Mouse (Mus musculus): ENCODE measurements around the gene Plxna2. TPM values are rescaled to one million over a fixed set of nuclear protein-coding genes. Genes with fewer than 3 reads are reported as not detected.

Gene Plxna2
- polyA plus RNA-seq, 1 experiment from 2014 or later, result 76.0 TPM

- no peaks in the 10 kb centered on the region; the same call in 1 of the 2 replicates for H3K36me3 ChIP-seq (ENCODE audit: control insufficient read depth, insufficient read depth, low read length)
- no peak overlapping the region for H3K9ac ChIP-seq (replicated peaks; ENCODE audit: low read depth, low read length)
- H3K4me1 ChIP-seq (ENCODE audit: control insufficient read depth, insufficient read depth, low read length), result peaks cover 29% of the 10 kb centered on the region
- no peak overlapping the region for H3K4me3 ChIP-seq (ENCODE audit: low read depth, low read length)
- H3K27me3 ChIP-seq (ENCODE audit: control insufficient read depth, insufficient read depth, low read length), result no peaks in the 10 kb centered on the region
- ATAC-seq (ENCODE audit: low read depth), result no peak
- WGBS, result 41% methylated on average over 2 of the region's 2 CpGs
- no peaks in the 10 kb centered on the region for H3K9me3 ChIP-seq (ENCODE audit: control insufficient read depth, low read length)
- peak overlapping the region; percentile 55; the same call in 1 of the 2 replicates for H3K27ac ChIP-seq (ENCODE audit: low read depth, low read length)
- no peak overlapping the region for H3K4me2 ChIP-seq (ENCODE audit: low read depth, low read length)
Observed at GRCm38 (mm10) chr1:194722329-194722728, 104.3 kb downstream of the Plxna2 start.

GRCm38 (mm10) chr1:194734836-194735235, 116.8 kb downstream of the Plxna2 start:
- Histone ChIP-seq H3K9ac (replicated peaks; ENCODE audit: low read depth, low read length) (no peak overlapping the region), H3K9me3 (ENCODE audit: control insufficient read depth, low read length) (no peaks in the 10 kb centered on the region), H3K27ac (ENCODE audit: low read depth, low read length) (no peak overlapping the region), H3K4me2 (ENCODE audit: low read depth, low read length) (no peak overlapping the region), H3K27me3 (ENCODE audit: control insufficient read depth, insufficient read depth, low read length) (no peaks in the 10 kb centered on the region), H3K36me3 (ENCODE audit: control insufficient read depth, insufficient read depth, low read length) (no peaks in the 10 kb centered on the region), H3K4me3 (ENCODE audit: low read depth, low read length) (no peak overlapping the region), H3K4me1 (ENCODE audit: control insufficient read depth, insufficient read depth, low read length) (peaks cover 11% of the 10 kb centered on the region)
- ATAC-seq (ENCODE audit: low read depth), result no peak
- WGBS, result 92% methylated on average over 2 of the region's 2 CpGs

- Histone ChIP-seq H3K27ac (ENCODE audit: low read depth, low read length) (peak overlapping the region; percentile 12; the same call in 1 of the 2 replicates), H3K4me1 (ENCODE audit: control insufficient read depth, insufficient read depth, low read length) (peaks cover 20% of the 10 kb centered on the region), H3K27me3 (ENCODE audit: control insufficient read depth, insufficient read depth, low read length) (no peaks in the 10 kb centered on the region), H3K9ac (replicated peaks; ENCODE audit: low read depth, low read length) (no peak overlapping the region), H3K4me3 (ENCODE audit: low read depth, low read length) (no peak overlapping the region), H3K4me2 (ENCODE audit: low read depth, low read length) (no peak overlapping the region), H3K36me3 (ENCODE audit: control insufficient read depth, insufficient read depth, low read length) (no peaks in the 10 kb centered on the region), H3K9me3 (ENCODE audit: control insufficient read depth, low read length) (no peaks in the 10 kb centered on the region)
- peak; percentile 62 for ATAC-seq (ENCODE audit: low read depth)
Observed at GRCm38 (mm10) chr1:194739894-194740293, 121.9 kb downstream of the Plxna2 start.

DNA sequence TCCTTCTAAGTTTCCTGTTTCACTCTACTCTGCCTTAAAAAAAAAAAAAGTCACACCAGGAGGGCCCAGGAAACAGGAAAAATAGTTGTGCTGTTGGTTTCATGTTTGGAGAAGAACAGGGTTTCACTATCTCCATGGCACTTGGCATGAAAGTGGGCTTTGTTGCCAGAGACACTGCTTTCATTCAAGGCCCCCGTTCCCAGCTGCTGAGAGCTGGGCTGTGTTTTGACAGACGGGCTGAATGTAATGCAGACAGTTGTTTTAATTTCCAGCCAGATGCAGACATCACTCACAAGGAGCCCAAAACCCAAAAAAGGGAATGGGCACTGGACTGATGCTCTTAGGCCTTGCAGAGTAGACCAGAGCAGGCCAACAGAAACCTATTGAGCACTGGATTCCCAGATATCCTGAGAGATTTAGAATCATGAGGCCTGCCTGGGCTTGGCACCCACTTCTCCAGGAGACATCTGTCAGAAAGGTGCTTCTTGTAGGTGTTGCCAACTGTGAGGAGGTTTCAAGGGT, 124.9 kb downstream of the Plxna2 start:
- no peaks in the 10 kb centered on the region for H3K27me3 ChIP-seq (ENCODE audit: control insufficient read depth, insufficient read depth, low read length)
- 29% methylated on average over 2 of the region's 2 CpGs for WGBS
- H3K4me2 ChIP-seq (ENCODE audit: low read depth, low read length), result no peak overlapping the region
- ATAC-seq (ENCODE audit: low read depth), result no peak
- no peak overlapping the region for H3K9ac ChIP-seq (replicated peaks; ENCODE audit: low read depth, low read length)
- H3K4me1 ChIP-seq (ENCODE audit: control insufficient read depth, insufficient read depth, low read length), result peaks cover 34% of the 10 kb centered on the region
- H3K4me3 ChIP-seq (ENCODE audit: low read depth, low read length), result no peak overlapping the region
- H3K27ac ChIP-seq (ENCODE audit: low read depth, low read length), result no peak overlapping the region
- peaks cover 11% of the 10 kb centered on the region for H3K36me3 ChIP-seq (ENCODE audit: control insufficient read depth, insufficient read depth, low read length)
- H3K9me3 ChIP-seq (ENCODE audit: control insufficient read depth, low read length), result no peaks in the 10 kb centered on the region

DNA sequence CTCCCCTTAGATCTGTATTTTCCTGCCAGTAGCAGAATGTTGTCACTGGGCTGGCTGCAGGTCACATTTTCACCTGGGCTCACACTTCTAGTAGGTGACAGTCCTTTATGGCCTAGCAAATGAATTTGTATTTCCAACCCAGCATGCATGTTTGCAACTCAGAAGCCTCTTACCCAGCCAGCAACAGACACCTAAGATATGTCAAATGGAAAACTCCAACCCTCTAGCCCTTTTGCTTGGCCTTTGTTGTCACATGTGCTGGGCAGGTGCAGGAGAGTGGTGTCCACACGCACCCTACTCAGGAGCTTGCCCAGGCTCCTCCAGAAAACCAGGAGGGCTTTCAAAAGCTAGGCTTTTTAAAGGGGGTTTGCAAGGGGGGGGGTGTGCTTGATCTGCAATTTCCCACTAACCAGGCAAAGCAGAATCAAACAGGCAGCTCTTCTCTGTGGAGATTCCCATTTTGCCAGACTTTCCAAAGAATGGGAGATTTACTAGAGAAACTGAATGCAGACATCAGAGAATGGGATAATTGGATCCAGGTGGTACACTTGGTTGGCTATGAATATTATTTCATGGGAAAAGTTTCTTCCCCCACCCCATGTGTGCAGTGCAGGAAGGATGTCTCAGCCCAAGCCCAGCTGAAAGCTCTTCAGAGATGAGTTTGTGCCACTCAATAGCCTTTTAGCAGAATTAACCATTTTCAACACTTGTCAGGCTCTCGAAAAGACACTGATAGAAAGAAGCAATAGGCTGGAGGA, 127.3 kb downstream of the Plxna2 start:
- Histone ChIP-seq H3K27ac (ENCODE audit: low read depth, low read length) (0 out of 2 replicates have a peak overlapping the region, but pooled peaks have one; percentile 44), H3K9me3 (ENCODE audit: control insufficient read depth, low read length) (no peaks in the 10 kb centered on the region), H3K4me1 (ENCODE audit: control insufficient read depth, insufficient read depth, low read length) (peaks cover 20% of the 10 kb centered on the region), H3K27me3 (ENCODE audit: control insufficient read depth, insufficient read depth, low read length) (no peaks in the 10 kb centered on the region), H3K9ac (replicated peaks; ENCODE audit: low read depth, low read length) (no peak overlapping the region), H3K36me3 (ENCODE audit: control insufficient read depth, insufficient read depth, low read length) (peaks cover 14% of the 10 kb centered on the region), H3K4me2 (ENCODE audit: low read depth, low read length) (no peak overlapping the region), H3K4me3 (ENCODE audit: low read depth, low read length) (no peak overlapping the region)
- no peak for ATAC-seq (ENCODE audit: low read depth)
- 71% methylated on average over 2 of the region's 2 CpGs for WGBS

DNA sequence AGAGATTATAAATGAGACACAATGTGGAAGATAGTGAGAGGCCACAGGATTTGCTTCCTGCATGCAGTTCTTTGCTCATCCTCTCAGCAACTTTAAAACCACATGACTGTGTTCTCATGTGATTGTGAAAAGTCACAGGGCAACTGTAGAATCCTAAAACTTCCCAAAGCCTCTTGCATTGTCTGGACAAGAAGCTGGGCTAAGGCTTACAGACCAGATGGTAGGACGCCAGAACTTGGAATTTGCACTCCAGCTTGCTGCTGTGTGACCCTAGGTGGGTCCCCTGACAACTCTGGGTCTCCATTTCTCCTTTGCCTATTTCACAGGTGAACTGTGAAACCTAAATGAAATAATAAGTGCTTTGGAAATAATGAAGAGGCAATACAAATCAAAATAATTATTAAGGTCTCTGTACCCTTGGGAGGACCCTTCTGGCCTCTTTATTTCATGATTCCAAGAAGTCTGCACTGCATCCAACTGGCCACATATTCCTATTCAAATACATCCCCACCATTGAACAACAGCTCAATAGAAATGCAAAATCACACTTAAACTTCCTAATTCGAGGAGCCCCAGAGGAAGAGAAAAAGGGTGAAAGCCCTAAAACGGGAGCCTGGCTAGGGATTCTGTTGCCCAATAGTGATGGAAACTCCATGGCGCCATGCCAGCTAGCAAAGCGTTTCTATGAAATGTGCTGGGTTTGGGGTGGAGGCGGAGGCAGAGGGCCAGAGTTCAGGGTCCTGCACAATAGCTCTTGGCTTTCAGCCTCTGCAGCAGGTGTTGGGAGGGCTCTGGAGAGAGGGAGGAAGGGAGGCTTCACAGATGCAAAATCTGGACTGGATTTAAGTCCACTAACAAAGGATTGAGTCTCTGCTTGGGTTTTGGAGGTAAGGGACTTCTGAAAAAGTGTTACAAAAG, 128.6 kb downstream of the Plxna2 start:
- H3K27ac ChIP-seq (ENCODE audit: low read depth, low read length), result peak overlapping the region; percentile 44; the same call in 1 of the 2 replicates
- 13% methylated on average over 6 of the region's 6 CpGs for WGBS
- no peak overlapping the region for H3K4me2 ChIP-seq (ENCODE audit: low read depth, low read length)
- H3K4me3 ChIP-seq (ENCODE audit: low read depth, low read length), result no peak overlapping the region
- no peak overlapping the region for H3K9ac ChIP-seq (replicated peaks; ENCODE audit: low read depth, low read length)
- no peaks in the 10 kb centered on the region for H3K27me3 ChIP-seq (ENCODE audit: control insufficient read depth, insufficient read depth, low read length)
- ATAC-seq (ENCODE audit: low read depth), result peak; percentile 91
- H3K4me1 ChIP-seq (ENCODE audit: control insufficient read depth, insufficient read depth, low read length), result peaks cover 16% of the 10 kb centered on the region
- peaks cover 25% of the 10 kb centered on the region for H3K36me3 ChIP-seq (ENCODE audit: control insufficient read depth, insufficient read depth, low read length)
- no peaks in the 10 kb centered on the region for H3K9me3 ChIP-seq (ENCODE audit: control insufficient read depth, low read length)

DNA sequence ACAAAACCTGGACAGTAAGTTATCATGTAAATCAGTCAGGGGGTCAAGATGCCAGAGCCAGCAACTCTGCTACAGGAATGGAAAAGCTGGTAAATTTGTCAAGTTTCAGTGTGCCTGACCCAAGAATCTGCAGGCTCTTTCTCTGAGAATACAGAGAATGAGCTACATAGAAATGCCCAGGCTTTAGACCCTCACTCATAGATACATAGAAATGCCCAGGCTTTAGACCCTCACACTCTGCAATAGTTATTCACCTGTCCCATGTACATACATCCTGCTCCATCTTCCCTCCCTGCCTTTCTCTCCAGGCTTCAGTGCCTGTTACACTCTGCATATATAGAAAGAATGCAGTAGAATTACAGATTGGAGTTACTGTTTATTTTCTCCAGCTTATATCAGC, 129.2 kb downstream of the Plxna2 start:
- no peak overlapping the region for H3K4me2 ChIP-seq (ENCODE audit: low read depth, low read length)
- no peak overlapping the region for H3K4me3 ChIP-seq (ENCODE audit: low read depth, low read length)
- H3K9me3 ChIP-seq (ENCODE audit: control insufficient read depth, low read length), result no peaks in the 10 kb centered on the region
- ATAC-seq (ENCODE audit: low read depth), result no peak
- H3K27ac ChIP-seq (ENCODE audit: low read depth, low read length), result 0 out of 2 replicates have a peak overlapping the region, but pooled peaks have one; percentile 18
- peaks cover 16% of the 10 kb centered on the region for H3K4me1 ChIP-seq (ENCODE audit: control insufficient read depth, insufficient read depth, low read length)
- no peak overlapping the region for H3K9ac ChIP-seq (replicated peaks; ENCODE audit: low read depth, low read length)
- H3K27me3 ChIP-seq (ENCODE audit: control insufficient read depth, insufficient read depth, low read length), result no peaks in the 10 kb centered on the region
- peaks cover 25% of the 10 kb centered on the region for H3K36me3 ChIP-seq (ENCODE audit: control insufficient read depth, insufficient read depth, low read length)

DNA sequence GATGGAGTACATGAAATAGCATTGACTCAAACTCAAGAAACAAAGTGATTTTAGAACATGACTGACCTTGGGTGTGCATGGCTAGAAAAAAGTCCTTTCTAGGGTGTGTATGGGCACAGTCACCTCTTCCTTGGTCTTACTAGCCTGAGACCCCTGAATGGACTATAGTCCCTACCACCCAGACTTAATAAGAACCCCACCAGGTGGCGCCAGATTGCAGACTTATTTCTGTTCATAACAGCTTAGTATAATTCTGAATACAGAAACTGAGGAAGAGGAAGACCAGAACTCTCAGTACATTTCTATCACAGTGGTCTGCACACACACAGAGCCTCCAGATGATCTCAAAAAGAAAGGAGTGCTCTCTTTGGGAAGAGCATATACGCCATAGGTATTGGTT, 135.2 kb downstream of the Plxna2 start:
- no peak overlapping the region for H3K27ac ChIP-seq (ENCODE audit: low read depth, low read length)
- H3K36me3 ChIP-seq (ENCODE audit: control insufficient read depth, insufficient read depth, low read length), result peaks cover 37% of the 10 kb centered on the region; the same call in 1 of the 2 replicates

GRCm38 (mm10) chr1:194756001-194756400, 138.0 kb downstream of the Plxna2 start:
- ATAC-seq (ENCODE audit: low read depth), result no peak
- no peaks in the 10 kb centered on the region for H3K4me1 ChIP-seq (ENCODE audit: control insufficient read depth, insufficient read depth, low read length)
- no peaks in the 10 kb centered on the region for H3K27me3 ChIP-seq (ENCODE audit: control insufficient read depth, insufficient read depth, low read length)
- H3K9me3 ChIP-seq (ENCODE audit: control insufficient read depth, low read length), result no peaks in the 10 kb centered on the region
- no peak overlapping the region for H3K9ac ChIP-seq (replicated peaks; ENCODE audit: low read depth, low read length)
- no peak overlapping the region for H3K4me3 ChIP-seq (ENCODE audit: low read depth, low read length)
- peaks cover 29% of the 10 kb centered on the region; the same call in 1 of the 2 replicates for H3K36me3 ChIP-seq (ENCODE audit: control insufficient read depth, insufficient read depth, low read length)
- no peak overlapping the region for H3K27ac ChIP-seq (ENCODE audit: low read depth, low read length)
- no peak overlapping the region for H3K4me2 ChIP-seq (ENCODE audit: low read depth, low read length)

More for the DNA sequence above, 135.2 kb downstream of the Plxna2 start:
- H3K4me2 ChIP-seq (ENCODE audit: low read depth, low read length), result no peak overlapping the region
- no peaks in the 10 kb centered on the region for H3K4me1 ChIP-seq (ENCODE audit: control insufficient read depth, insufficient read depth, low read length)
- ATAC-seq (ENCODE audit: low read depth), result no peak
- H3K27me3 ChIP-seq (ENCODE audit: control insufficient read depth, insufficient read depth, low read length), result no peaks in the 10 kb centered on the region
- 48% methylated on average over 2 of the region's 2 CpGs for WGBS
- no peaks in the 10 kb centered on the region for H3K9me3 ChIP-seq (ENCODE audit: control insufficient read depth, low read length)
- no peak overlapping the region for H3K9ac ChIP-seq (replicated peaks; ENCODE audit: low read depth, low read length)
- no peak overlapping the region for H3K4me3 ChIP-seq (ENCODE audit: low read depth, low read length)

Measured in neural tube, embryonic 14.5 days (tissue).